Mouse (Mus musculus) testis, adult 2 months (tissue): ENCODE data around the gene Sel1l3. TPM values are rescaled to one million over a fixed set of nuclear protein-coding genes. Genes with fewer than 3 reads are reported as not detected.

Source experiments
- H3K27ac ChIP-seq: fragments of 200-500 bp; 2 replicates; pipeline ENCODE4 v1.5.1; 2012; ENCODE audit warnings: low read depth, low read length; ENCODE audit not compliant: control insufficient read depth, insufficient read depth
- H3K27me3 ChIP-seq: fragments of 200-500 bp; 2 replicates; pipeline ENCODE4 v1.6.1; 2012; ENCODE audit warnings: mild to moderate bottlenecking, low read length, moderate library complexity; ENCODE audit not compliant: control insufficient read depth, insufficient read depth
- H3K36me3 ChIP-seq: fragments of 200-500 bp; 2 replicates; pipeline ENCODE4 v1.6.1; 2012; ENCODE audit warnings: mild to moderate bottlenecking, low read length; ENCODE audit not compliant: control insufficient read depth, insufficient read depth
- H3K4me1 ChIP-seq: fragments of 200-500 bp; 2 replicates; pipeline ENCODE4 v1.6.1; 2012; ENCODE audit warnings: low read length; ENCODE audit not compliant: control insufficient read depth, insufficient read depth
- H3K4me3 ChIP-seq: fragments of 200-500 bp; 2 replicates; pipeline ENCODE4 v1.5.1; 2012; ENCODE audit warnings: low read depth, mild to moderate bottlenecking, low read length, moderate library complexity, mixed read lengths; ENCODE audit not compliant: control insufficient read depth
- CTCF ChIP-seq: fragments of 200-500 bp; IDR thresholded peaks from 2 replicates; pipeline ENCODE4 v1.5.1; 2012; ENCODE audit warnings: low read depth, mild to moderate bottlenecking, inconsistent platforms, low read length, moderate library complexity; ENCODE audit not compliant: control insufficient read depth, insufficient read depth, insufficient replicate concordance
- POLR2A ChIP-seq: fragments of 200-500 bp; IDR thresholded peaks from 2 replicates; pipeline ENCODE4 v1.6.1; 2012; ENCODE audit warnings: low read depth, mild to moderate bottlenecking, inconsistent platforms, low read length, moderate library complexity; ENCODE audit not compliant: control insufficient read depth
- polyA plus RNA-seq: library from polyadenylated mRNA; depleted of rRNA; stranded (reverse); fragments of >200 nt; gene quantifications from 2 replicates; pipeline ENCODE4 v1.2.3, GENCODE M21; 2012

The Sel1l3 gene
- polyA plus RNA-seq, 1 experiment: 0.64 TPM

DNA sequence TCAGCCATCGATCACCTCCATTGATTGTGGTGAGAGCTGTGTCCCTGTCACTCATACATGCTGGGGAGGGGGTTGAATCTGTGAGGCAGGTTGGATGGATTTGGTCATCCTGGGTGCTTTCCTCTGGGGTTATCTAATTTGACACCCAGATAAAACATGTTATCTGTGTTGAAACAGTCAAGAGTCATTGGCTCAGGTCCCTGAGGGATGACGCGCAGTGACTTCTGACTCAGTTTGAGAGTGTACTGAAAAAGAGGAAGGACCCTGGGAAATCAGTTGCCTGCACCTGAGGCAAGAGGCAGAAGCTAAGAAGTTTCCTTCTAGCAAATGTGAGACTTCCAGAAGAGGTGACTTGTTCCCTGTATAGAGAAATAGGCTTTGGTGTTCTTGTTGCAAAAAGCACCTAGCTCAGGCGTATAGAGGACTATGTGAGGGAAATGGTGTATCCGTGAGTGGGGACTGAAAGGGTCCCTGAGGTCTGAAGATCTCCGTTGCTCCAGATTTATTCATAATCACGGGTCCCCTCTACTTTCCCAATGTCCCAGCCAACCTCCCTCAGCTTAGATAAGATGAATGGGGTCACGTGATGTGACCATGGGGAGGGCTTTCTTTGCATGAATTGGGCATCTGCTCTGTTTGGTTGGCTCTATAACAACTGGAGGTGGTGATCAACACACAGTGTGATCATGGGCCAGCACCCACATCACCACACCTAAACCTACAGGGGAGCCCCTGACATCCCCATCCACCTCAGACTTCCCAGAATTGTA lies 73.4 kb downstream of the Sel1l3 start:
- Histone ChIP-seq H3K4me1 (no peaks in the 10 kb centered on the region), H3K36me3 (no peaks in the 10 kb centered on the region)
- TF ChIP-seq POLR2A: no peak
- TF ChIP-seq CTCF: no peak

DNA sequence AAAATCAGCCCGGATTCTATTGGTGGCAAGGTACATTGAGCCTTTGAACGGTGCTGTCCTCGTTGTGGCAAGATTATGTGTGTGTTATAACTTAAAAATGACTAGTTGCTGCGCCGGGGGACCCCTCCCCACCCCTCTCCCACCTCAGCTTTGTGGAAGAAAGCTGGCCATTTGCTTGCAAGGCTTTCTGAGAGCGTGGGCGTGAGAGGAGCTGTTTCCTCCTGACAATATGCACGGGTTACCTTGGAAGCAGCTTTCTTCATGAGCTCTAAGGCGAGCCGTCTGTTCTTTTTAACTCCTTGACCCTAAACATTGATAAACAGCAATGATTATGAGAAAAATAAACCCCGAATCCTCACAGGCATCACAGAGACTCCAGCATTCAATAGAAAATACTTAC lies 74.2 kb downstream of the Sel1l3 start:
- H3K4me1 ChIP-seq: no peaks in the 10 kb centered on the region
- no peak overlapping the region for H3K4me3 ChIP-seq
- TF ChIP-seq CTCF (no peak), POLR2A (no peak)
- no peaks in the 10 kb centered on the region for H3K27me3 ChIP-seq
- no peak overlapping the region for H3K27ac ChIP-seq
- no peaks in the 10 kb centered on the region for H3K36me3 ChIP-seq

More for the DNA sequence above, 73.4 kb downstream of the Sel1l3 start:
- Histone ChIP-seq H3K4me3 (no peak overlapping the region), H3K27me3 (no peaks in the 10 kb centered on the region), H3K27ac (no peak overlapping the region)

DNA sequence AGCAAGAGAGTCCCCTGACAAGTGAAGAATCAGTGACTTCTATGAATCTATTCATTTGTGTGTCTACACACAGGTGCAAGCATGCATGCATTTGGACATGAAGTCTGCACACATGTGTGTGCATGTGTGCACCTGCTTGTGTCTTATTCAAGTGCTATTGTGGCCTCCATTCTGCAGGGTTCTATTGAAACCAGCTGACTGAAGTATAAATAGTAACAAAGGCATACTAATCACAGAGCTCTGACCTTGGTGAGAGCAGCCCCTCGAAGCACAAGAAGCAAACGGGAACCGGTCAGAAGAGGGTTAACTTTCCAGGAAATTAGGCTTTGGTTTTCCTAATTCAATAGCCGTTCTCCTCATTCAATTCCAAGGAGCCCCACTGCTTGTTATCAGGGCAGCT lies 74.6 kb downstream of the Sel1l3 start:
- no peaks in the 10 kb centered on the region for H3K4me1 ChIP-seq
- no peaks in the 10 kb centered on the region for H3K36me3 ChIP-seq
- H3K4me3 ChIP-seq: no peak overlapping the region
- H3K27me3 ChIP-seq: no peaks in the 10 kb centered on the region
- TF ChIP-seq POLR2A (no peak), CTCF (no peak)
- H3K27ac ChIP-seq: no peak overlapping the region

DNA sequence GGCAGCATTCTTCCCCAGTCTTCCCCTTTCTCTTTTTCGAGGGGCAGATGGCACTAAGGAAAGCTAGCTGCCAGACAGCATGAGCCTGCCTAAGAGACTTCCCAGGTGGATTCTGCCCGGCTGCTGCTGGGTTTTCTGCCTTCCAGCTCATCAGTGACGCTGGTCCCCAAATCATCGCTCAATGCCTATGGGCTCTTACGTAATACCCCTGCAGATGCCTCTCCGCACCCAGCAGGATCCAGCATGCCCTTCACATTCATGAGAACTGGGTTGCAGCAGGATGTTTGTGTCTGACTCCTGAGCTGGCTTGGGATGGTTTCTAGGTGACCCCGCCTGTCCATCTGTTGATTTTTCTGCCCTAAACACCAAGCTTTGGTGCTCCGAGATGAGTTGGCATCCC lies 75.7 kb downstream of the Sel1l3 start:
- Histone ChIP-seq H3K4me1 (no peaks in the 10 kb centered on the region), H3K36me3 (no peaks in the 10 kb centered on the region), H3K27me3 (no peaks in the 10 kb centered on the region), H3K4me3 (no peak overlapping the region), H3K27ac (no peak overlapping the region)
- no peak for TF ChIP-seq CTCF
- TF ChIP-seq POLR2A: no peak

DNA sequence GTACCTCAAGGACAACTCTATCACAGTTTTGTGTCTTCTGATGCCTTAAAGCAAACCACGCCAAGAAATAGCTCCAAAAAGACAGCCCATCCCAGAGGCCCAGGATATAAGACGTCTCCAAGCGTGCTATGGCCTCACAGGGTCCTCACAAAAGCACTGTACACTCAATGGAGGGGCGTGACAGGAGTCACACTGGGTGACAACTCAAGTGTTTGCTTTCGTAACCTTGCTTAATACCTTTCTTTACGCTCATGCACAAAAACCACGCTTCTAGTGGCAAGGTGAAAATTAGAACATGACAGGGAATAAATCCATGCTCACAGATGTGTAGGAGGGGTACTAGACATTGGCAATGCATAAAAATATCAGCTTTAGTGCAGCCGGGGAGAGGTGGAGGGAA lies 77.7 kb downstream of the Sel1l3 start:
- H3K27me3 ChIP-seq: no peaks in the 10 kb centered on the region
- H3K4me3 ChIP-seq: no peak overlapping the region
- no peak overlapping the region for H3K27ac ChIP-seq
- no peaks in the 10 kb centered on the region for H3K4me1 ChIP-seq
- H3K36me3 ChIP-seq: no peaks in the 10 kb centered on the region
- TF ChIP-seq POLR2A: no peak
- TF ChIP-seq CTCF: no peak

DNA sequence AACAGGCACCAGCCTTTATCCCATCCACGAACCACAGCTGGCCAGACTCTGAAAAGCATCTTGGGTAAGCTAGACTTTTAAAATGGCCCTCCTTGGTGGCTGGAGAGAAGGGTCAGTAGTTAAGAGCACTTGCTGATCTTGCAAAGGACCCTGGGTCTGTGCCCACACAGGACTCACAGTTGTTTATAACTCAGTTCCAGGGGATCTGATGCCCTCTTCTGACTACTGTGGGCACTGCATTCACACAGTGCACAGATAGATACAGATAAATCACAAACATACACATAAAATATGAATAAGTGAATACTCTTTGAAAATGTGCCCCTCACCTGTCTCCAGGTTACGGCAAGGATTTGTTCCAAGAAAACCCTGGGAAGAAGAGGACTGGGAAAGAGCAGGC lies 79.7 kb downstream of the Sel1l3 start:
- Histone ChIP-seq H3K27ac (no peak overlapping the region), H3K4me3 (no peak overlapping the region), H3K4me1 (no peaks in the 10 kb centered on the region), H3K27me3 (no peaks in the 10 kb centered on the region), H3K36me3 (no peaks in the 10 kb centered on the region)
- TF ChIP-seq POLR2A (no peak), CTCF (no peak)

DNA sequence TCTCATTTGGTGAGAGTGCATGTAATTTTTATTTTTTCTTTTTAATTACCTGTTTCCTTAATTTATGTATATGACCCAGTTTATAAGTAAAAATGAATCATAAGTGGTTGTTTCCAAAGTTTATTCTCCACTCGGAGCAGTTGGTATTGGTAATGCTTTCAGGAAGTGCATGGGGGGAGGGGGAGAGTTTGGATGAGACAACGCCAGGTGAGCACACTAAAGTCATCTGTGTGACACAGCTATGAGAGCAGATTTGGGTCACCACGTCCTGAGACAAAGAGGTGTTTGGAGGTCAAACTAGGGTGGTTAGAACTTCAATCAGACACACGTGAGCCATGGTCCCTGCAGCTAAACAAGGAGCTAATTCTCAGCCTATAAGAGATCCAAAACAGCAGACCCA lies 89.0 kb downstream of the Sel1l3 start:
- no peak overlapping the region for H3K27ac ChIP-seq
- no peaks in the 10 kb centered on the region for H3K27me3 ChIP-seq
- no peaks in the 10 kb centered on the region for H3K36me3 ChIP-seq
- TF ChIP-seq POLR2A: no peak
- TF ChIP-seq CTCF: no peak
- H3K4me1 ChIP-seq: no peaks in the 10 kb centered on the region
- no peak overlapping the region for H3K4me3 ChIP-seq
